Mouse (Mus musculus) right cerebral cortex, postnatal 10 days (tissue): ENCODE data around the gene Acta2.
A peak's percentile ranks its signal among the peaks of the same experiment; 100 is the strongest.

Source experiments
- DNase-seq, 2 experiments: peaks; one replicate each; pipeline ENCODE4 v3.0.0; 2021; ENCODE audit warnings: low spot score in 2 of 2

Acta2 gene

DNA sequence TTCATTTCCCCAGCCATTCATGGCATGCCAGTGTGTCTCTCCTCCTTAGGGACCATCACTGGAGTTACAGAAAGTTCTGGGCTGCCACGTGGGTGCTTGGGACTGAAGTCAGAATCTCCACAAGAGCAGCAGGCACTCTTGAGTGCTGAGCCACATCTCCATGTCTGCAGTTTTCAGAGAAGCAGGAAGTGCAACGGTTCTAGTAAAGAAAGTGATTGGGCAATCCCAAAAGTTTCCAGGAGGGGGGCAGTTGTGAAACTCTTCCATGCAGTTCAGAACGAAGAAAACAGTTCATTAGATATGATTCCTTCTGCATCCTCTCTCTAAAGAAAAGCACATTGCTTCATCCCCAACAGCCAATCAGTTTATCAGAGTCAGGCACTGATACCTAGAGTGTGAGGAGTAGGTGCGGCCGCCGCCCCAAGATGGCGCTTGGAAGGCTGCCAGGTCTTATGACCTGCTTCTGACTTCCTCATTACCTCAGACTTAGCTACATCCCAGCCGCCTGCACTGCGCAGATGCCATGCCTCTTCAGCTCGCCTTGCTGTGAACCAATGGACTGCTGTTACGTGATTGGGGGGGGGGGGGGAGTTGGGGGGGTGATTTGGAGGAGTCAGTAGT lies 14.8 kb upstream of the Acta2 start:
- no peak for DNase-seq

DNA sequence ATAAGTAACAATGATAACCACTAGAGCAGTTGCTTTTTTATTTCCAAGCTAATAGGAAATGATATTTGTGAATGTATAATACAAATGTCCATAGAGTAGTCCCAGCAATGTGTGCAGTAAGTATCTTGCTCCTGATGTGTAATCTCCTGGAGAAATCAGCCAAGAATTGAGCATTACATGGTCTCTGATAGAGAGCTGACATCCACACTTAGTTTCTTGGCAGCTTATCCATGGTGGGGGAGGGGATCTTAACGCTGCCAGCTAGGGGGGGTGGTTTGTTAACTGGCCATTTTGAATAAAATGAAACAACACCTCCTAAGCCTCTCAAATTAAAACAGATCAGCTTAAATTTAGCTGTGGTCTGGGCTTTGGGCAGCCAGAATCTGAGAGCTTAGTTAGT lies 13.6 kb upstream of the Acta2 start:
- DNase-seq = no peak

DNA sequence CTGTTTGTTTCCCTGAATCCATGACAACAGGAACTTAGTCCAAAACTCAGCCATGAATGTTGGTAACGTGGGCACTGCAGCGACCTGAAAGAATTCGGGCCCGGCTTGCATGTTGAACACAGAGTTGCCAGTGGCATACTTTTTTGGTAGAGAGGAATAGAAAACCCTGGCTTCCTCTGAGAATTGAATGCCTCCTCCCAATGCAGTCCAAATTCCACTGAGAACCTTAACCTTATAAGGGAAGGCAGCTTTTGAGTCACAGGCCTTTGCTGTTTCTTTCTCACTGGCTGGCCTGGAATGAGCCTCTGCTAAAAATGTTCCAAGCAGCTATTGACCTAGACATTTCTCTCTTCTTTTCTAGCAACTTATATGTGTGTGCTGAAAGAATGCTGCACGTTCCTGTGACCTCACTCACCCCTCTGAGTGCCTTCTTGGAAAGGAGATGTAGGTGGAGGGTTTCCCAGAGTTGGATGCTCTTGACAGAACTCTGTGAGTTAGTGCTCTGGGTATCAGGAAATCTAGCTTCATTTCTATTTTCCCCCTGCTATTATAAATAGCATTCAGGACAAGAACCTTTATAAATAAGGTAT lies 10.3 kb upstream of the Acta2 start:
- no peak for DNase-seq

DNA sequence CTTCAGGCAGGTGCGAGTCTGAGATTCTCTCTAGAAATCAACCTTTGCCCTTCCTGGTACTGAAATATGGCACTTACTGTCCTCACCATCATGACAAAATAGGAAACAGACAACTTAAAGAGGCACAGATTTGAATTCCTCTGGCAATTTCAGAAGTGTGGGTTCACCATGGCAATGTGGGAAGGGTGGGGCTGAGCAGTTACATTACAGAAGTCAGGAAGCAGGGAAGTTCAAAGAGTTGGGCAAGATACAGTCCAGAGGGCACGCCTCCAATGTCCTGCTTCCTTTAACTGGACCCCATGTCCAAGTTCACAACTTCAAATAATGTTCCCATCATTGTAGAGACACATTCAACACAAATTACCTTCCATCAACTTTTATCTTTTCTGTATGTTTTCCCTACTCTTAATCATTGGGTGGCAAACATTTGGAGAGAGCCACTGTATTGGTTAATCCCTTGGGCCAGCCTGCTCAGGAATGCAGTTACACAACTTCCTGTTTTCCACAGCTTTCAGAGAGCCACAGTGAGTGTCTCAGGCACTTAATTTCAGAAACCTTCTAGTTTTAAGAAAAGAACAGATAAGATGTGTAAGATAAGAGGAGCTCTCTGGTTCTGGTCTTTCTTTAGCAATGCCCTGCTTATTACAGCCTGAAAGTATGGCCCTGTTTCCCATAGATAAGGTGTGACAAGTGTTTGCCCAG lies 7.0 kb upstream of the Acta2 start:
- DNase-seq = no peak

DNA sequence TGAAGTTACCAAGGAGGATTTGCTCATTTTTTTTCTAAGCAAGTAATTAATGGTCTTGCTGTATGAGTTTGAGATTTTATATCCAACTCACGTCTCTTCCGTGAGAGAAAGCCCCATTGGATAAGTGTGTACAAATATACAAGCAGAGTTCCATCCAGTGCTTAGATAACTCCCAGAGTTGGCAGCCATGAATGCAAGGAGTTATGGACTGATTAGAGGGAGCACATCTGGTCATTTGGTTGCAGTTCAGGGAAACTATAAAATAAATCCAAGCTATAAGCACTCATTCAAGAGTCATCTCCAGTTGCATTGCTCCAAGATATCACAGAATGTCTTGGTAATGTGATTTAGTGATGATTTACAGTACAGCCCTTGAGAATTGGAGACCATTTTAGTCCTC lies 1.5 kb upstream of the Acta2 start:
- no peak for DNase-seq

DNA sequence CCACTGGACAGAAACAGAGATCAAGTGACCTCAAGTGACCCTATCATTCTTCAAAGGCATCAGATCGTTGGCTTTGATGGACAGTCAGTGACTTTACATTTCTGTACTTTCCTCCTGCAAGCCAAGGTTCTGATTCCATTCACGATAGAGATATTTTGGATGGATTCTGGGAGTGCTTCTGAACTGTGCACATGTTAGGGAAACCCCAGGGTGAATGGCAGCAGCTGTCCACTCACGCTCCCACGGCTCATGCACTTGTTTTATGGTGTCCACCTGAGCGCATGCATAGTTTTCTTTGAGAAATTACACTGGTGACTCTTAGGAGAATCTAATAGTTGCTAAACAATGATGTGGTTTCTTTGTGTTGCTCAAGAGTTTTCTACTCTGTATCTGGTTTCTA lies 759 bp upstream of the Acta2 start:
- no peak for DNase-seq

DNA sequence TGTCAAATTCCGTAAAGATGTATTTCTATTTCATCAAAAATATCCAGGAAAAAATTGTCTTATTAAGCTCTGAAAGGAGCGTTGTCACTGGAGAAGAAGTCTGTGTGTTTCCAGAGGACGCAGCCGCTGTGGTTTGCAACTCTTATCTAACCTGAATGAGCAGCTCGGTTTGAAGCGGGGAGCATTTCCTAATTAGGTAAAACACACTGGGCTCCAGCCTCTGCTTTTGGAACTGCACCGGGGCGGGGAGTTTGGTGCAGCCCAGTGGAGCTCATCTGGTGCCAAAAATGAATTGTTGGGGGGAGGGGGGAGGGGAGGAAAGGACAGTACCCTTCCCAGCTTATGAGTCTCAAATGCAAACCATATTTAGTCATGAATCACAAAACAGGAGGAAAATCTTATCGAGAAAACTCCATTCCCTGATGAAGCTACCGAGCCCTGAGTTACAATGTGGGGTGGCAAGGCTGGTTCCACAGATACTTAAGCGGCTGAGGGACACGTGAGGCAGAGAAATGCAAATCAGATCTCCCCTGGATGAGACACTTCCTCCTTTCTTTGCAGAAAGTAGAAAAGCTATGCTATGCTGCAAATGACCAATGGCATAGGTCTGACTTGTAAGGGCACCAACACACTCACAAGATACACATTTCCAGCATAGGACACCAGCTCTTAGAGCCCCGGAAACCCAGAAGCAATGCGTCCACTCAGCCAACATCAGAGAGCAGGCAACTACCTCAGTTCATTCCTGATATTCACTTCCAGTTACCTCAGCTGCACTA lies 1.1 kb downstream of the Acta2 start:
- no peak for DNase-seq

DNA sequence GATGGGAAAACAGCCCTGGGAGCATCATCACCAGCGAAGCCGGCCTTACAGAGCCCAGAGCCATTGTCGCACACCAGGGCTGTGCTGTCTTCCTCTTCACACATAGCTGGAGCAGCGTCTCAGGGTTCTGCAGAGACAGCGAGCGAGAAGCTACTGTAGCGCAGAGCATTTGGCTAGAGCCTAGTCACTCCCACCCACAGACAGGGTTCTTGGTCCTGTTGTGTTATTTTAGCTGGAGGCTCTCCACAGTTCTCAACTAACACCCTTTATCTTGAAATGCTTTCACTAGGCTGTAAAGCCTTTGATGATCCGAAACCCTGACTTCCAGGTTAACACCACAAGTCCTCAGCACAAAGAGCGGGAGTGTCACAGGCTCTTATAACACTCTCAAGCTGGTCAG lies 2.9 kb downstream of the Acta2 start:
- no peak for DNase-seq

DNA sequence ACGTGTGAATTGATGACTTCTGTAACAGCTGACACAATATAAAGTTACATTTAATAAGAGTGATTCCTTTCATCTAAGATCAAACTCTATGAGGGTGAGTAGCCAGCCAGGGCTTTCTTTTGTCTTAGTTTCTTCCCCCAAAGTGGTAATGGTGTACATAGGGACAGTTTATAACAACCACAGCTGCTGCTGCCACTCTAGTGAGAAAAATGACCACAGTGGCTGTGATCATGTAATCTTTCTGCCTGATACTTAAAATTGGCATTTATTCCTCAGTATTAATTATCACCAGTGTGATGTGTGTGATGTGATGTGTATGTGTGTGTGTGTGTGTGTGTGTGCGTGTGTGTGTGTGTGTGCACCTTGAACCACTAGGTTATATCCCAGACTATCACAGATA lies 3.5 kb downstream of the Acta2 start:
- DNase-seq = no peak

DNA sequence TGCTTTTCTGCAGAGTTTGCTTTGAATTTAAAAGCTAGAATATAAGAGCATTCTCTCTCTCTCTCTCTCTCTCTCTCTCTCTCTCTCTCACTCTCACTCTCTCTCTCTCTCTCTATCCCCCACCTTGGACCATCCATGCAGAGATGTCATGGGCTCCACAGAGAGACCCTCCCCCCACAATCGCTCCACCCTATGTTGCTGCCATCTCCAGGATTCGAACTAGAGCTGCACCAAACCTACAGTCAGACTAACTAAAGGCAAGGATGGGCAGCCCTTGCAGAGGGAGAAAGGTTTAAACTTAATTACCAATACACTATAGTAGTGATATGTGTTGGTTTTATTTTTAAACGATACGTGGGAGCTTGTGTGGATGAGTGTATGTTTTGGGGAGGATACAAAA lies 4.8 kb downstream of the Acta2 start:
- no peak for DNase-seq

DNA sequence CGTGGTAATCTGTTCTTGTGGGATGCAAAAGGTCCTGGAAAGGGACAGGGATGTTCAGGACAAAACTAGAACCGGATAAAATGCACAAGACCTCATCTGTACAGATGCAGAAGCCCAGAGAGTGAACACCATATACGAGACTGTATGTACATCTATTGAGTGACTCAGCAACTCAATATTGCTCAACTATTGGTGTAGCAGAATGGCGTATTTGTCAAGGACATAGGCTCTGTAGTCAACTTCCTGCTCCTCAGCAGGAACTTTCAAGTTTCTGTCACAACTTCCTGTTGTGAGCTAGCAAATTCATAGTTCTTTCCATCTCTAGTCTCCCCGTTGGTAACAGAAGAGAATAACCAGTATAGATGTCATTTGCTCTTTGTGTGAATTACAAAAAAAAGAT lies 6.8 kb downstream of the Acta2 start:
- DNase-seq = no peak

DNA sequence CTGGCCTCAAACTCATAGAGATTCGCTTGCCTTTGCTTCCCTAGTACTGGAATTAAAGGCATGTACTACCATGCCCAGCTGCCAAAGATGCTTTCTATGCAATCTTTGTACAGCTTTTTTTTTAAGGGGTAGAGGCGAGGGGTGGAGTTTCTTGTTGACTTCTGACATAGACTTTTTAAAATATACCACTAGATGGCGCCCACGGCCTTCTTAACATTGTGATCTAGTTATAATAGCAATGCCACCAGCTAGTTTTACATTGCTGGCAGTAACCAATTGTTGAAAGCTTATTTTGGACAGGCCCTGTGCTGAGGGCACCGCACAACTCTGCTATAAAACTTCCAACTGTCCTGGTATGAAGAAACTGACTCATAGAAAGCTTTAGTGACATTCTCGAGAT lies 11.3 kb downstream of the Acta2 start:
- peak; percentile 51 to 69 for DNase-seq

DNA sequence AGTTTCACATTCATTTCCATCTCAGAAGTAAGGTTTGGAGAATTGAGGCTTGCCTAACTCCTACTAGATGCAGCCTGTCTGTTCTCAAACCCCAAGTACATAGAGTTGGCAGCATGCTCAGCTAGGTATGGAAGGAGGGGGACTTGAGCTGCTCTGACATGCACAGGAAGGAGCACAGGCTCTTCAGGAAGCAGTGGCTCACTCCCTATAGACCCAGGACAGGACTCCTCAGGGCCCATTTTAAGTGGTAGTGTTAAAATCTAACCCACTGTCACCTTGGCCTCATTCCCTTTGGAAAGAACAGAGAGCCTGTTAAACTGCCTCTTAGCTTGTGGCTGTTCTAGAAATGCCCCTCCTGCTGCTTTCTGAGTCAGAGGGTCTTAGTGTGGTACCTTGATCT lies 12.5 kb downstream of the Acta2 start:
- DNase-seq = no peak

DNA sequence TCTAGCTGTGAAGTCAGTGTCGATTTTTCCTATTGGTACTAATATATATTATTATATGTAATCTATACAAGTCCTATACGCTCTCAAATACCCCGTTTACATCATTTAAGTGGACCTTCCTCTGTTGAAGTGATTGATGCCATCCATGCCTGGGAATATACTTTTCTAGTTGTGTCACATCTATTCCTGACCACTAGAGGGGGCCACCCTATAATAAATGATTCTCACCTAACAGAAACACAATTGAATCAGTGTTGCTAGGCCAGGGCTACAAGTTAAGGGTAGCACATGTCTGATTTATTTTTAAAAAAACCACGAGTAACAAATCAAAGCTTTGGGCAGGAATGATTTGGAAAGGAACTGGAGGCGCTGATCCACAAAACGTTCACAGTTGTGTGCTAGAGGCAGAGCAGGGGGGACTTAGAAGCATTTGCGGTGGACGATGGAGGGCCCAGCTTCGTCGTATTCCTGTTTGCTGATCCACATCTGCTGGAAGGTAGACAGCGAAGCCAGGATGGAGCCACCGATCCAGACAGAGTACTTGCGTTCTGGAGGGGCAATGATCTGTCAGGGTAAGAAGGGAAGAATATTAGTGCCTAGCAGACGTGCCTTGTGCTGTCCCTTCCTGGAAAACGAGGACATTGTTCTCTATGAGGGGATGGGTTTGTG lies 14.0 kb downstream of the Acta2 start:
- DNase-seq = no peak

DNA sequence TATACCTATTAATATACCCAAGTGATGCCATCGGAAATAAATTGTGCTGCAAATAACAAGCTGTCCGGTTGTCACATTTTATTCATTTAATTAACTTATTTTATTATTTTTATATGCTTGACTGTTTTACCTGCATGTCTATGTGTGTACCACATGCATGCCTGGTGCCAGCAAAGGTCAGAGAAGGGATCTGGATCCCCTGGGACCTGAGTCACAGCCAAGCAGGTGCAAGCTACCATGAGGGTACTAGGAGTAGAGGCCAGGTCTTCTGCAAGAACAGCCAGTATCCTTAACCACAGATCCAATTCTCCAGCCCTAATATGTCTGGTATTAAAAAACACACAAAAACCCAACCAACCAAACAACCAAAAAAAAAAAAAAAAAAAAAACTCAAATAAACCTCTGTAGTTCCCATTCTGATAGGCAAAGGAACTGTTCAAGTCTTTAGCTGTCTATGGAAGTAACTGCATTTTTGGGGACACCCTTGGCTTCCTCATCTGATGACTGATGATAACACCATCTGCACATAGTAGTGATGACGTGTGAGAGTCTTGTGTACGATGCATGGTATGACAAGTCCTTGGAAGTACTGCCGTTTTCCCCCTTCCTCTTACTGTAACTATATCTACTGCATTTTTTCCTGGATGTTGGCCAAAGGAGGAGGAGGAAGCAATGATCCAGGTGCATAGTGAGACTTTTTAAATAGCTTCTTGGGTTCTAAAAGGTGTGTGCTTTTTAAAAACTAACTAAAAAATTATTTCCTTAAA lies 14.9 kb downstream of the Acta2 start:
- DNase-seq = no peak

DNA sequence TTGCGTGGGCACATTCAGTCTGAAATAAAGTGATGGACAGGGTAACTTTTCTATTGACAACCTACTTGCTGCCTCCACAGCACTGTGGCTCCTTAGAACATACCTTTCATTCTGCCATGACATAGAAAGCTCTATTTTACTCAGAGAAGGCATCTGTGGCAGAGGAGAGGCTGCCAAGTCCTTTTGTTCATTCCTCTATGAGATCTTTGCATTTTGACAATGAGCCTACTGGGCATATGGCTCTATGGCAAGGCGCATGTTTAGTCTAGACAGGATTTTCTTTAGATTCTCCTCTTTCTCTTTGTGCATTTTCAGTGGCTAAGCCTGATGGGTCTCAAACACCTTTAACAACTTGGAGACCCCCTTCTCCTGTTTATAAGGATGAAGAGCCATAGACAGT lies 17.6 kb downstream of the Acta2 start:
- DNase-seq = no peak

DNA sequence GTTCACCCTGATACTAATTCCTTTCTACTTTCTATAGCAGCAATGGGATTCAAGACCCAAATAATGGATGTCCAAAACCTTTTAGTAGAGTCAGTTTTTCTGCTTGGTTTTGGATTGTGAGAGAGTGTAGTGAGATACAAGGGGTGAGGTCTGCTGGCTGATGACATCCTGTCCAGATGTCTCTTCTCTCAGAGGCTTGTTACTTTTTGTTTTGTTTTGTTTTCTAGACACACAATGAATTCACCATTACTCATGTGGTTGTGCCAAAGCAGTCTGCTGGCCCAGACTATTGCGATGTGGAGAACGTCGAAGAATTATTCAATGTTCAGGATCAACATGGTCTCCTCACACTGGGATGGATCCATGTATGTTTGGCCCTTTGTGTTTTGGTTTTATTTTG lies 19.3 kb downstream of the Acta2 start:
- DNase-seq = no peak

DNA sequence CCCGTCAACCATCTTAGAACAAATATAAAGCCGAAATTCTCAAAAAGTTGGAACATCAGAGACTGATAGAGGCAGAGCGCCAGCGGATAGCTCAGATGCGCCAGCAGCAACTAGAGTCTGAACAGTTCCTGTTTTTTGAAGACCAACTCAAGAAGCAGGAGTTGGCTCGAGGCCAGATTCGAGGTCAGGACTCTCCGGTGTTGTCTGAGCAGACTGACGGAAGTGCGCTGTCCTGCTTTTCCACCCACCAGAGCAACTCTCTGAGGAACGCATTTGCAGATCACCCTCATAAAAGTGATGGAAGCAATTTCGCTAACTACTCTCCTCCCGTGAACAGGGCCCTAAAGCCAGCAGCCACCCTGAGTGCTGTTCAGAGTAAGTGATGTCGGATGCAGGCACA lies 21.4 kb downstream of the Acta2 start:
- DNase-seq = peak; percentile 83 to 86

DNA sequence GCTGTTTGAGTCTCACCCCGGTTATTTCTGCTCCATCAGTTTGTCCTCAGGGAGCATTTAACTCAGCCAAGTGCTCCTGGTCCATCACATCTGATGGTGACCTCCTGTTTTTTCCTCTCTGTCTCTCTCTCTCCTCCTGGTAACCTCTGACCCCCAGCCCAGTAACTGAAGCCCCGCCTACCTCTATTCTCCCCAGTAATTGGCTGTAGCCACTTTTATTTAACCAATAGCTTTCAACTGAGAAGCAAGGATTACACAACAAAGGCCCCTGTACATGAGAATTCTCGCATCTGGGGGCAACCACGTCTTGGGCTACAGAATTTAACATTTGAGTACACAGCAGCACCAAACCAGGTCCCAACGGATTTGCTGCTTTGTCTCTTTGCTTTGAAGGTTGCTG lies 23.1 kb downstream of the Acta2 start:
- no peak for DNase-seq

DNA sequence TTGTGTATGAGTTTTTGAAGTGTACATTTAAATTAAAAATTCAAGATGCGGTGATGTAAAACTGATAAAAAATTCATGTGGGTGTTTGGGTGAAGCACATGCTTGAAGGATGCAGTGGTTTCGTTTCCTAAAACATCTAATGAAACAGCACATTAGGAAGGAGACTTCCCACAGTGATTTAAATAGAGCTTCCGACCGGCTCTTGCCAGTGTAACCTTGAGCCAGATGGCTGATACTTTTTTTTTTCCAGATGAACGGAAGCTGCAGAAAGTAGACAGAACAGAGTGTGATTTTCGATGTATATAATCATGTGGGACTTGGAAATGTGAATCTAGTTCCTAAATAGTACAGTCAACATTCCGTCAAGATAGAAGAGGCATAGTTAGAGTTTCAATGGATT lies 23.8 kb downstream of the Acta2 start:
- DNase-seq = no peak

DNA sequence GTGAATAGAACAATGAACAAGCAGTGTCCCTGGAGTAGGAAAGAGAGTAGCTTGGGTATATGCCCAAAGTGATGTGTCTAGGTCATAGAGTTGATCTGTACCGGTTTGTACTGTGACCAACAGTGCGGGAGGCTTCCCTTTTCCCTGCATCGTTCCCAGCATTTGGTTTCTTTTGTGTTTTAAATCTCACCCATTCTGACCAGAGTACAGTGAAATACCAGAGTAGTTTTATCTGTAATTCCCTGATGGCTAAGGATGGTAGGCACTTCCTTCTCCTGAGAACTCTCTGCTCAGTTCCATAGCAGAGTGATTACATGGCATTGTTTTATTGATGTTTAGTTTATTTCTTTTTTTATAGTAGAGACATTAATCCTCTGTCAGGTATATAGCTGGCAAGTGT lies 32.6 kb downstream of the Acta2 start:
- DNase-seq = no peak
